ENCODE assay signal across 13 mouse cellular contexts in genomic region chr1:90290428-90291197, GRCm38 (mm10).
DNase-seq lines count a peak whose midpoint lies in the region; ATAC-seq and TF ChIP-seq lines count a peak whose summit lies in the region.
"Had no signal": no experiment of that assay in that cellular context is flagged by ENCODE, and none has a peak within 500 bp of the region (broad histone marks: within the 10 kb centered on the region; RNA-seq: fewer than 3 reads in every experiment).

No protein-coding gene starts in this region.

- DNase-seq in neural tube, embryonic 11.5 days (ENCODE audit: low spot score) = no peak
- no peak for DNase-seq in neural tube, embryonic 10.5 days (ENCODE audit: extremely low spot score, low spot score)
- DNase-seq in liver, embryonic 14.5 days (ENCODE audit: low read depth in 3 of 3, low spot score in 3 of 3) = no peak
- no peak for DNase-seq in cerebellum, adult 11 months
- DNase-seq in layer of hippocampus, postnatal 14 days (ENCODE audit: low spot score in 2 of 2) = no peak
- DNase-seq: adrenal gland, adult 8-10 months; cerebellum, adult 18-20 months; kidney, adult 2 months; layer of hippocampus, adult 9-11 months had no signal

- no peak overlapping the region for H3K4me2 ChIP-seq in forebrain, embryonic 12.5 days
- H3K4me2 ChIP-seq in forebrain, embryonic 16.5 days (ENCODE audit: low read length) = no peak overlapping the region
- no peak overlapping the region for H3K4me2 ChIP-seq in neural tube, embryonic 11.5 days (ENCODE audit: low read depth)
- H3K4me2 ChIP-seq in liver, embryonic 14.5 days (ENCODE audit: low read depth) = peak overlapping the region; percentile 69
- no peak overlapping the region for H3K4me2 ChIP-seq in neural tube, embryonic 14.5 days (ENCODE audit: low read depth, low read length)
- H3K4me2 ChIP-seq: limb, embryonic 15.5 days had no signal

- WGBS in forebrain, embryonic 12.5 days = 37% methylated on average over 7 of the region's 7 CpGs
- 49% methylated on average over 7 of the region's 7 CpGs for WGBS in forebrain, embryonic 16.5 days
- WGBS in neural tube, embryonic 11.5 days = 47% methylated on average over 7 of the region's 7 CpGs
- WGBS in liver, embryonic 14.5 days (ENCODE audit: insufficient replicate concordance) = 74% methylated on average over 7 of the region's 7 CpGs
- 32% methylated on average over 7 of the region's 7 CpGs for WGBS in neural tube, embryonic 14.5 days

- H3K9me3 ChIP-seq in forebrain, embryonic 12.5 days = no peaks in the 10 kb centered on the region
- H3K9me3 ChIP-seq in forebrain, embryonic 16.5 days (ENCODE audit: control insufficient read depth, low read length) = no peaks in the 10 kb centered on the region
- H3K9me3 ChIP-seq in neural tube, embryonic 11.5 days (ENCODE audit: control insufficient read depth, low read length) = no peaks in the 10 kb centered on the region
- no peaks in the 10 kb centered on the region for H3K9me3 ChIP-seq in liver, embryonic 14.5 days (ENCODE audit: control insufficient read depth, low read length)
- no peaks in the 10 kb centered on the region for H3K9me3 ChIP-seq in neural tube, embryonic 14.5 days (ENCODE audit: control insufficient read depth, low read length)
- H3K9me3 ChIP-seq: limb, embryonic 15.5 days had no signal

- H3K9ac ChIP-seq in forebrain, embryonic 12.5 days = no peak overlapping the region; the same call in 1 of the 2 replicates
- H3K9ac ChIP-seq in forebrain, embryonic 16.5 days (replicated peaks; ENCODE audit: low read depth, low read length) = no peak overlapping the region
- no peak overlapping the region for H3K9ac ChIP-seq in neural tube, embryonic 11.5 days (ENCODE audit: low read length)
- H3K9ac ChIP-seq in liver, embryonic 14.5 days (replicated peaks) = peak overlapping the region; percentile 73
- H3K9ac ChIP-seq in neural tube, embryonic 14.5 days (replicated peaks; ENCODE audit: low read depth, low read length) = no peak overlapping the region
- H3K9ac ChIP-seq: limb, embryonic 15.5 days had no signal

- H3K4me3 ChIP-seq in forebrain, embryonic 12.5 days (replicated peaks) = no peak overlapping the region
- H3K4me3 ChIP-seq in forebrain, embryonic 16.5 days (replicated peaks; ENCODE audit: low read length) = no peak overlapping the region
- H3K4me3 ChIP-seq in neural tube, embryonic 11.5 days (ENCODE audit: low read depth, low read length) = no peak overlapping the region
- no peak overlapping the region for H3K4me3 ChIP-seq in liver, embryonic 14.5 days (ENCODE audit: insufficient read depth in 1 of 2, low read depth in 2 of 2, low read length in 2 of 2)
- no peak overlapping the region for H3K4me3 ChIP-seq in neural tube, embryonic 14.5 days (ENCODE audit: low read depth, low read length)
- H3K4me3 ChIP-seq: limb, embryonic 15.5 days had no signal

- H3K27me3 ChIP-seq in forebrain, embryonic 12.5 days = no peaks in the 10 kb centered on the region
- no peaks in the 10 kb centered on the region for H3K27me3 ChIP-seq in forebrain, embryonic 16.5 days (replicated peaks; ENCODE audit: control insufficient read depth, insufficient read depth, low read length)
- H3K27me3 ChIP-seq in neural tube, embryonic 11.5 days (ENCODE audit: control insufficient read depth, insufficient read depth, low read length) = no peaks in the 10 kb centered on the region
- no peaks in the 10 kb centered on the region for H3K27me3 ChIP-seq in liver, embryonic 14.5 days (ENCODE audit: control insufficient read depth, insufficient read depth, low read length)
- no peaks in the 10 kb centered on the region; the same call in 1 of the 2 replicates for H3K27me3 ChIP-seq in neural tube, embryonic 14.5 days (ENCODE audit: control insufficient read depth, insufficient read depth, low read length)
- H3K27me3 ChIP-seq: limb, embryonic 15.5 days had no signal

- TF ChIP-seq EP300 in liver, embryonic 14.5 days (IDR thresholded peaks at IDR 0.05; ENCODE audit: low read depth) = no peak

- TF ChIP-seq CTCF in liver, embryonic 14.5 days (IDR thresholded peaks at IDR 0.05; ENCODE audit: low read depth) = no peak

- peak; percentile 45; the same call in 1 of the 2 replicates for ATAC-seq in forebrain, embryonic 12.5 days (ENCODE audit: low FRiP score)
- ATAC-seq in forebrain, embryonic 16.5 days = no peak; the same call in 1 of the 2 replicates
- no peak for ATAC-seq in neural tube, embryonic 11.5 days (ENCODE audit: insufficient read depth, low FRiP score, low TSS enrichment)
- ATAC-seq in liver, embryonic 14.5 days (ENCODE audit: insufficient read depth) = no peak
- ATAC-seq in neural tube, embryonic 14.5 days (ENCODE audit: low read depth) = peak; percentile 50; the same call in 1 of the 2 replicates

- H3K36me3 ChIP-seq in forebrain, embryonic 12.5 days (replicated peaks) = no peaks in the 10 kb centered on the region
- H3K36me3 ChIP-seq in forebrain, embryonic 16.5 days (ENCODE audit: control insufficient read depth, insufficient read depth) = no peaks in the 10 kb centered on the region
- no peaks in the 10 kb centered on the region for H3K36me3 ChIP-seq in neural tube, embryonic 11.5 days (ENCODE audit: control insufficient read depth, insufficient read depth, low read length)
- H3K36me3 ChIP-seq in liver, embryonic 14.5 days (replicated peaks; ENCODE audit: control insufficient read depth, insufficient read depth, low read depth) = no peaks in the 10 kb centered on the region
- no peaks in the 10 kb centered on the region for H3K36me3 ChIP-seq in neural tube, embryonic 14.5 days (ENCODE audit: control insufficient read depth, insufficient read depth, low read length)
- H3K36me3 ChIP-seq: limb, embryonic 15.5 days had no signal

- peak overlapping the region; percentile 27 for H3K27ac ChIP-seq in forebrain, embryonic 12.5 days
- no peak overlapping the region for H3K27ac ChIP-seq in forebrain, embryonic 16.5 days (ENCODE audit: low read length)
- 0 out of 2 replicates have a peak overlapping the region, but pooled peaks have one; percentile 37 for H3K27ac ChIP-seq in neural tube, embryonic 11.5 days (ENCODE audit: low read depth, low read length)
- H3K27ac ChIP-seq in liver, embryonic 14.5 days = peak overlapping the region; percentile 99
- no peak overlapping the region for H3K27ac ChIP-seq in neural tube, embryonic 14.5 days (ENCODE audit: low read depth, low read length)
- H3K27ac ChIP-seq: limb, embryonic 15.5 days had no signal

- H3K4me1 ChIP-seq in forebrain, embryonic 12.5 days = peaks cover 31% of the 10 kb centered on the region
- H3K4me1 ChIP-seq in forebrain, embryonic 16.5 days (replicated peaks; ENCODE audit: control insufficient read depth, insufficient read depth, low read length) = peaks cover 10% of the 10 kb centered on the region
- peaks cover 14% of the 10 kb centered on the region for H3K4me1 ChIP-seq in neural tube, embryonic 11.5 days (ENCODE audit: control insufficient read depth, insufficient read depth, low read length)
- H3K4me1 ChIP-seq in liver, embryonic 14.5 days (replicated peaks; ENCODE audit: control insufficient read depth in 2 of 2, insufficient read depth in 2 of 2, low read length in 1 of 2) = peaks cover 30 to 40% of the 10 kb centered on the region in 2 experiments
- H3K4me1 ChIP-seq in neural tube, embryonic 14.5 days (ENCODE audit: control insufficient read depth, insufficient read depth, low read length) = 0 out of 2 replicates have a peak, but pooled peaks cover 5% of the 10 kb centered on the region

Comparison
In these comparisons a context has a peak if more than half of its experiments do, and no peak if none do; other contexts are left out.
1. ATAC-seq: peak in forebrain, embryonic 12.5 days (single experiment) and neural tube, embryonic 14.5 days (single experiment); none in forebrain, embryonic 16.5 days (single experiment), neural tube, embryonic 11.5 days (single experiment) and liver, embryonic 14.5 days (single experiment).
2. H3K27ac ChIP-seq: peak in forebrain, embryonic 12.5 days (single experiment), neural tube, embryonic 11.5 days (single experiment) and liver, embryonic 14.5 days (single experiment); none in forebrain, embryonic 16.5 days (single experiment) and neural tube, embryonic 14.5 days (single experiment).